Mouse (Mus musculus) embryonic facial prominence, embryonic 10.5 days (tissue): ENCODE measurements around the gene Lamp1. TPM values are rescaled to one million over a fixed set of nuclear protein-coding genes. Genes with fewer than 3 reads are reported as not detected.

Experiments
- DNase-seq: peaks from one replicate; pipeline ENCODE4 v3.0.0-alpha.2; 2017; ENCODE audit warnings: low spot score
- H3K27ac ChIP-seq: fragments of 300-500 bp; sonication (generic); replicated peaks from 2 replicates; pipeline ENCODE4 v1.5.1; 2016; ENCODE audit warnings: mild to moderate bottlenecking
- H3K27me3 ChIP-seq: fragments of 300-500 bp; sonication (generic); replicated peaks from 2 replicates; pipeline ENCODE4 v1.6.1; 2016; ENCODE audit warnings: low read depth, mild to moderate bottlenecking; ENCODE audit not compliant: poor library complexity, severe bottlenecking
- H3K36me3 ChIP-seq: fragments of 300-500 bp; sonication (generic); replicated peaks from 2 replicates; pipeline ENCODE4 v1.6.1; 2016; ENCODE audit warnings: mild to moderate bottlenecking, moderate library complexity
- H3K4me1 ChIP-seq: fragments of 300-500 bp; sonication (generic); 2 replicates; pipeline ENCODE4 v1.6.1; 2016
- H3K4me3 ChIP-seq: fragments of 300-500 bp; sonication (generic); 2 replicates; pipeline ENCODE4 v1.5.1; 2016; ENCODE audit warnings: mild to moderate bottlenecking, moderate library complexity
- H3K9me3 ChIP-seq: fragments of 300-500 bp; sonication (generic); 2 replicates; pipeline ENCODE4 v1.6.1; 2016; ENCODE audit warnings: mild to moderate bottlenecking
- WGBS: fragments of 180-500 bp; shearing (Covaris S2); methylation state at CpG from one replicate; pipeline ENCODE4 v1.1.7; 2016; 5-methylcytosine and 5-hydroxymethylcytosine counted together
- polyA plus RNA-seq: library from polyadenylated mRNA; unstranded; fragments of >200 nt; fragmentation: Nextera tagmentation; extraction: Ambion mirVana; gene quantifications from 2 replicates; pipeline ENCODE4 v1.2.1, GENCODE M21; 2016

Lamp1 gene
- polyA plus RNA-seq, 1 experiment from 2014 or later, result 183 TPM

DNA sequence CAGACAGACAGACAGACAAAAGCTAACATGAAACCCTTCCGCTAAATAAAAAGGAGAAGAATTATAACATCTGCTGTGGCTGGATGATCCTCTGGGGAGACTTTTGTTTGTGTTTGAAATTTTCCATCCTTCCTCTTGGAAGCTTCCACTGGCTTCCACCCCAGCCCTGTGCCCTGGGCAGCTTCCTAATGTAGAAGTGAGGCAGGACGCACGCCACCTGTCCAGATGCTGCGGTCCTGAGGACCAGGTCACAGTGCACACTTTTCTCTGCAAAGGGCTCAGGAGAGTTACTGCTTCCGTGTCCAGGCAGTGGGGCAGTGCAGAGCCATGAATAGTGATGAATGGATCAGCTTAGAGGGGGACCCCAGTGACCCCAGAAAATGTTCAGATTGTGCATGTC lies 46.4 kb downstream of the Lamp1 start:
- peaks cover 11% of the 10 kb centered on the region; the same call in 1 of the 2 replicates for H3K4me1 ChIP-seq
- no peak overlapping the region for H3K27ac ChIP-seq
- 85% methylated on average over 5 of the region's 5 CpGs for WGBS

DNA sequence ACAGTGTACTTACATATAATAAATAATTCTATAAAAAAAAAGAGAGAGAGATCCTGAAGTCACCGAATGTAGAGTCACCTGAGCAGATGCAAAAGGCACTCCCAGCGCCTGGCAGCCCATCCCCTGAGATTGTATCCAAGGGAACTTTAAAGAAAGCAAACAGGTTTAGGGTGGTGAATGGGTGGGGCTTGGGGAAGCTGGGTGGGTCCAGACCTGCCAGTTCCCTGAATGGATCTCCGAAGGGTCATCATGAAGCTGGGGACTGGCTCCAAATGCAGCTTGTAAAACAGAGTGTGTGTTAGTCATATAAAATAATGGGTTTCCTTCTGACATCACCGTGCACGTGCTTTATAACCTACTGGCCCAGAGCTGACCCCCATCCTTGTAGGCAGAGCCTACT lies 47.3 kb downstream of the Lamp1 start:
- no peak for DNase-seq
- no peak overlapping the region for H3K4me3 ChIP-seq
- no peaks in the 10 kb centered on the region for H3K36me3 ChIP-seq
- H3K4me1 ChIP-seq, result peaks cover 2% of the 10 kb centered on the region; the same call in 1 of the 2 replicates
- H3K9me3 ChIP-seq, result no peaks in the 10 kb centered on the region
- peaks cover 29% of the 10 kb centered on the region for H3K27me3 ChIP-seq
- no peak overlapping the region for H3K27ac ChIP-seq
- WGBS, result 42% methylated on average over 5 of the region's 5 CpGs

More for the DNA sequence above, 46.4 kb downstream of the Lamp1 start:
- no peak overlapping the region for H3K4me3 ChIP-seq
- DNase-seq, result no peak
- no peaks in the 10 kb centered on the region for H3K36me3 ChIP-seq
- H3K27me3 ChIP-seq, result peaks cover 39% of the 10 kb centered on the region
- H3K9me3 ChIP-seq, result no peaks in the 10 kb centered on the region

GRCm38 (mm10) chr8:13208627-13209355 lies 49.8 kb downstream of the Lamp1 start:
- H3K4me3 ChIP-seq, result no peak overlapping the region
- peaks cover 9% of the 10 kb centered on the region for H3K4me1 ChIP-seq
- no peak for DNase-seq
- 53% methylated on average over 6 of the region's 6 CpGs for WGBS
- H3K27me3 ChIP-seq, result 0 out of 2 replicates have a peak, but pooled peaks cover 5% of the 10 kb centered on the region
- H3K36me3 ChIP-seq, result no peaks in the 10 kb centered on the region
- no peak overlapping the region for H3K27ac ChIP-seq
- no peaks in the 10 kb centered on the region for H3K9me3 ChIP-seq

- Histone ChIP-seq H3K27ac (no peak overlapping the region), H3K36me3 (no peaks in the 10 kb centered on the region), H3K9me3 (no peaks in the 10 kb centered on the region), H3K27me3 (no peaks in the 10 kb centered on the region), H3K4me3 (no peak overlapping the region), H3K4me1 (peaks cover 12% of the 10 kb centered on the region)
- 81% methylated on average over 1 of the region's 1 CpGs for WGBS
- DNase-seq, result no peak
Observed at GRCm38 (mm10) chr8:13209770-13210169, 50.8 kb downstream of the Lamp1 start.

GRCm38 (mm10) chr8:13213479-13214268 lies 54.7 kb downstream of the Lamp1 start:
- peak overlapping the region; percentile 27; the same call in 1 of the 2 replicates for H3K27ac ChIP-seq
- 23% methylated on average over 10 of the region's 10 CpGs for WGBS
- H3K9me3 ChIP-seq, result no peaks in the 10 kb centered on the region

DNA sequence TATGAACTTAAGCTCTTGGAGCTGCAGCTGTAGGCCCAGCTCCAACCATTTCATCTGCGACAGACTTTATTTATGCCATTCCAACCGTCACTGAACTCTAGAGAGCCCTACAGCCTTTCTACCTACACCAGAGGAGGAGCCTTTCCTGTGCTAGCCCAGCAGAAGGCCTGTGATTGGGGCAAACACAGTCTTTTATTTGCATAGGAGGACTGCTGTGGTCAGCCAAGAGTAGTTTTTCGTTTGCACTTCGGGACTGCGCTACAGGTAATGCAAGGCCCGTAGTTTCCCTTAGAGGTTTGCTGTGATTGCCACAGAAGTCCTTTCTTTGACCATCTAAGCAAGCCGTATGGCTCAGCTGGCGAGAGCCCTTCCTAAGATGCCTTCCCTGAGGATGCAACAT lies 57.4 kb downstream of the Lamp1 start:
- no peak overlapping the region for H3K4me3 ChIP-seq
- no peaks in the 10 kb centered on the region for H3K27me3 ChIP-seq
- DNase-seq, result no peak
- H3K9me3 ChIP-seq, result no peaks in the 10 kb centered on the region
- H3K27ac ChIP-seq, result no peak overlapping the region
- H3K36me3 ChIP-seq, result no peaks in the 10 kb centered on the region
- peaks cover 19% of the 10 kb centered on the region for H3K4me1 ChIP-seq
- WGBS, result 80% methylated on average over 8 of the region's 8 CpGs

More at GRCm38 (mm10) chr8:13213479-13214268, 54.7 kb downstream of the Lamp1 start:
- Histone ChIP-seq H3K4me1 (peaks cover 12% of the 10 kb centered on the region), H3K36me3 (no peaks in the 10 kb centered on the region), H3K27me3 (no peaks in the 10 kb centered on the region), H3K4me3 (peak overlapping the region; percentile 34; the same call in 1 of the 2 replicates)
- DNase-seq, result peak; percentile 87

GRCm38 (mm10) chr8:13217093-13217492 lies 58.1 kb downstream of the Lamp1 start:
- Histone ChIP-seq H3K4me3 (no peak overlapping the region), H3K9me3 (no peaks in the 10 kb centered on the region), H3K4me1 (peaks cover 19% of the 10 kb centered on the region), H3K36me3 (no peaks in the 10 kb centered on the region), H3K27me3 (no peaks in the 10 kb centered on the region), H3K27ac (no peak overlapping the region)
- DNase-seq, result no peak
- WGBS, result 68% methylated on average over 5 of the region's 5 CpGs

DNA sequence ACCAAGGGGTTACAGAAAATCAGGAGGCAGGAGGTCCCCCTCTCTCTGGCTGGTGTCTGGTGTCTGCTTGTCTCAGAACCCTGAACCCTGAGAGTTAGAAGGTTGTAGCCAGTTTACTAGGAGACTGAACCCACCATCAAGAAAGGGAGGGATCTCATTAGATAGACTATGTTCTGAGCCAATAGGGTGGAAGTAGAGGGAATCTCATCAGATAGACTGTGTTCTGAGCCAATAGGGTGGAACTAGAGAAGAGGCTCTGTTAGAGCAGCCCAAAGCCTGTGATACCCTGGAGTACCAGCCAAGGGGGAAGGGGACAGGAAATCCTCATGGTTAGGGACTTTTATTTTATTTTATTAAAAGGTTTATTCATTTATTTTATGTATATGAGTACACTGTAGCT lies 59.0 kb downstream of the Lamp1 start:
- Histone ChIP-seq H3K4me1 (peaks cover 18% of the 10 kb centered on the region), H3K9me3 (no peaks in the 10 kb centered on the region), H3K36me3 (no peaks in the 10 kb centered on the region)

DNA sequence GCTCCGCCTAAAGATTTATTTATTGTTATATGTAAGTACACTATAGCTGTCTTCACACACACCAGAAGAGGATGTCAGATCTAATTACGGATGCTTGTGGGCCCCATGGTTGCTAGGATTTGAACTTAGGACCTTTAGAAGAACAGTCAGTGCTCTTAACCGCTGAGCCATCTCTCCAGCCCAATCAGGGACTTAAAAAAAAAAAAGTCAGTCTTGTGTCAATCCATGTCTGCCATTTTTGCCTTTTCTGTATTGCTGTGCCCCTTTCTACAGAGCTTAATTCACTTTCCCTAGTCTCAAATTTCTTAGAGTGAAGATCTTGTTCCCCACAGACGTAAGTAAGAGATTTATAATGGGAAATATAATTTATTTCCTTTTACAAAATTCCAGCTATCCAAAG lies 59.5 kb downstream of the Lamp1 start:
- Histone ChIP-seq H3K4me3 (no peak overlapping the region), H3K9me3 (no peaks in the 10 kb centered on the region), H3K27me3 (no peaks in the 10 kb centered on the region), H3K36me3 (no peaks in the 10 kb centered on the region), H3K27ac (no peak overlapping the region), H3K4me1 (peaks cover 14% of the 10 kb centered on the region)
- WGBS, result 85% methylated on average over 4 of the region's 4 CpGs
- no peak for DNase-seq

More for the DNA sequence above, 59.0 kb downstream of the Lamp1 start:
- Histone ChIP-seq H3K27ac (no peak overlapping the region), H3K27me3 (no peaks in the 10 kb centered on the region), H3K4me3 (no peak overlapping the region)
- DNase-seq, result no peak

- no peak for DNase-seq
- H3K27ac ChIP-seq, result no peak overlapping the region
- H3K36me3 ChIP-seq, result no peaks in the 10 kb centered on the region
- 85% methylated on average over 9 of the region's 9 CpGs for WGBS
- H3K9me3 ChIP-seq, result no peaks in the 10 kb centered on the region
- no peak overlapping the region for H3K4me3 ChIP-seq
- H3K27me3 ChIP-seq, result no peaks in the 10 kb centered on the region
- H3K4me1 ChIP-seq, result peaks cover 13% of the 10 kb centered on the region
Observed at GRCm38 (mm10) chr8:13224426-13224825, 65.5 kb downstream of the Lamp1 start.
